ENCODE assay signal across 13 mouse cellular contexts in the genomic region with DNA sequence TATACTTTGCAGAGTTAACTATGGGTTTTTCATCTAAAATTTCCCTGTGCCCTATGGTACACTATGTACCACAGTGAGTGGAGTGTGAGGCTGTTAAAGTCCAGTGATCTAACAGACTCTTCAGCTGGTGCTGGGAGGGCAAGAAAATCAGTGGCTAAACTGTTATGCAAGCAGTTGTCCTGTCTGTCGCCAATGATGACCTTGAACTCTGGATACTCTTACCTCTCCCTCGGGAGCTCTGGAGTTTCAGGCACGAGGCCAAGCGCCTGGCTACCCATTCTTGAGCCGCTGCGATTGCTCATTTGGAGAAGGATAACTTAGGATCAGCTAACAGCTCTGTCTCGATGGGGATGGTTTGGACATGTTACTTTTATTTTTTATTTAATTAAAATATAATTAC. TPM values are rescaled to one million over a fixed set of nuclear protein-coding genes. Genes with fewer than 3 reads are reported as not detected.
DNase-seq lines count a peak whose midpoint lies in the region; ATAC-seq lines count a peak whose summit lies in the region.
"Had no signal": no experiment of that assay in that cellular context is flagged by ENCODE, and none has a peak within 500 bp of the region (broad histone marks: within the 10 kb centered on the region; RNA-seq: fewer than 3 reads in every experiment).

No protein-coding gene starts in this region.

- DNase-seq in heart, adult 11 months = peak; percentile 96
- peak; percentile 37 for DNase-seq in ZHBTc4 (ENCODE audit: low read depth, low spot score)
- DNase-seq in gastrocnemius, postnatal 25 days = peak; percentile 55
- DNase-seq in kidney, adult 9 months = peak; percentile 96
- DNase-seq in left cerebral cortex, adult 11 months (ENCODE audit: low spot score) = no peak
- DNase-seq in right cerebral cortex, postnatal 25 days = no peak

- no peak overlapping the region for H3K4me3 ChIP-seq in heart, embryonic 12.5 days
- H3K4me3 ChIP-seq: forebrain, embryonic 12.5 days; hindbrain, embryonic 15.5 days; left cerebral cortex, adult 2 months; lung, embryonic 15.5 days; midbrain, embryonic 15.5 days had no signal

- no peak overlapping the region for H3K4me2 ChIP-seq in heart, embryonic 12.5 days
- H3K4me2 ChIP-seq: forebrain, embryonic 12.5 days; hindbrain, embryonic 15.5 days; lung, embryonic 15.5 days; midbrain, embryonic 15.5 days had no signal

- no peaks in the 10 kb centered on the region for H3K27me3 ChIP-seq in heart, embryonic 12.5 days (replicated peaks)
- H3K27me3 ChIP-seq: forebrain, embryonic 12.5 days; hindbrain, embryonic 15.5 days; lung, embryonic 15.5 days; midbrain, embryonic 15.5 days had no signal

- no peaks in the 10 kb centered on the region for H3K36me3 ChIP-seq in heart, embryonic 12.5 days
- H3K36me3 ChIP-seq: forebrain, embryonic 12.5 days; hindbrain, embryonic 15.5 days; lung, embryonic 15.5 days; midbrain, embryonic 15.5 days had no signal

- ATAC-seq in heart, embryonic 12.5 days (ENCODE audit: insufficient number of reproducible peaks, low FRiP score) = no peak
- no peak for ATAC-seq in erythroid progenitor cell, adult 5-6 weeks (replicated peaks; ENCODE audit: low FRiP score, poor library complexity, severe bottlenecking)
- ATAC-seq: midbrain, embryonic 15.5 days had no signal

- H3K9me3 ChIP-seq in heart, embryonic 12.5 days (replicated peaks) = no peaks in the 10 kb centered on the region
- H3K9me3 ChIP-seq: hindbrain, embryonic 15.5 days; lung, embryonic 15.5 days; midbrain, embryonic 15.5 days had no signal

- H3K4me1 ChIP-seq in heart, embryonic 12.5 days (replicated peaks) = peaks cover 11% of the 10 kb centered on the region
- H3K4me1 ChIP-seq: forebrain, embryonic 12.5 days; hindbrain, embryonic 15.5 days; lung, embryonic 15.5 days; midbrain, embryonic 15.5 days had no signal

- H3K27ac ChIP-seq in heart, embryonic 12.5 days (ENCODE audit: poor library complexity, severe bottlenecking) = no peak overlapping the region; the same call in 1 of the 2 replicates
- H3K27ac ChIP-seq: forebrain, embryonic 12.5 days; hindbrain, embryonic 15.5 days; left cerebral cortex, adult 2 months; lung, embryonic 15.5 days; midbrain, embryonic 15.5 days had no signal

- H3K9ac ChIP-seq in heart, embryonic 12.5 days = no peak overlapping the region
- H3K9ac ChIP-seq: forebrain, embryonic 12.5 days; hindbrain, embryonic 15.5 days; lung, embryonic 15.5 days; midbrain, embryonic 15.5 days had no signal

- 47% methylated on average over 7 of the region's 7 CpGs for WGBS in heart, embryonic 12.5 days

RNA-seq across cellular contexts. Expression of a gene that starts 18.1 kb away (rescaled TPM):
- polyA plus RNA-seq in heart, embryonic 12.5 days (2016; fragmentation: Nextera tagmentation; extraction: Ambion mirVana) = 33.5 and 35.0 TPM in 2 replicates
- total RNA-seq in gastrocnemius, postnatal 25 days (2021) = 10 to 100 TPM; 58.6 TPM
- total RNA-seq in erythroid progenitor cell, adult 5-6 weeks (2015; ENCODE audit: low replicate concordance) = 22.3 and 36.9 TPM in 2 replicates
- 26.3 and 26.4 TPM in 2 replicates for total RNA-seq in erythroid progenitor cell, adult 5-6 weeks (2017; ENCODE audit: low replicate concordance)

RNA-seq across cellular contexts. Expression of a gene that starts 57.4 kb away (rescaled TPM):
- polyA plus RNA-seq in heart, embryonic 12.5 days (2016; fragmentation: Nextera tagmentation; extraction: Ambion mirVana) = 11.9 and 12.3 TPM in 2 replicates
- total RNA-seq in gastrocnemius, postnatal 25 days (2021) = 1 to 10 TPM; 7.4 to 7.6 TPM
- 6.7 and 7.6 TPM in 2 replicates for total RNA-seq in erythroid progenitor cell, adult 5-6 weeks (2015; ENCODE audit: low replicate concordance)
- 9.2 and 17.2 TPM in 2 replicates for total RNA-seq in erythroid progenitor cell, adult 5-6 weeks (2017; ENCODE audit: low replicate concordance)

Comparison
In these comparisons a context has a peak if more than half of its experiments do, and no peak if none do; other contexts are left out.
1. DNase-seq: peak in heart, adult 11 months (single experiment), ZHBTc4 (single experiment), gastrocnemius, postnatal 25 days (single experiment) and kidney, adult 9 months (single experiment); none in left cerebral cortex, adult 11 months (single experiment) and right cerebral cortex, postnatal 25 days (single experiment).